22 mouse cellular contexts compared by ENCODE assay signal in the genomic region with DNA sequence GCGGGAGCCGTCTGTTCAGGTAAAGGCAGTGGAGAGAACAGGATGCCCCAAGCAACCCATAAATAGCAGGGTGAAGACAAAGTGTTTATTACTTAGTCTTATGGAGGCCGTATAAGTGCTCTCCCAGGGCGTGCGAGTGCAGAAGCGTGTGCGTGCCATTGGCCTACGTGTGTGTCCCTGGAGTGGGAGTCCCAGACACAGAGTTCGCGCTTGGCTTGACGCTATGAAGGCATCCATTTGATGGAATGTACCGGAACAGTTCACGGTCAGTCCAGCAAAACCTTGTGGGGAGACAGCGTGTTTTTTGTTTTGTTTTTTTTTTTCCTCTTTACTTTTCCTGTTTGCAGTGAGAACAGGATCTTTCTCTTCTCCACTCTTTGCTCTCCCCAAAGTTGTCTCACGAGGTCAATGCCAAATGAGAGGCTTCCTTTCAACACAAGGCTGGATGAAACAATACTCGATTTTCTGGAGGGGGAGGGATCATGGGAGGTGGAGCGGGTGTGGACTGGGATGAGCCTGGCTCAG.
A peak's percentile ranks its signal among the peaks of the same experiment; 100 is the strongest.
DNase-seq lines count a peak whose midpoint lies in the region; ATAC-seq lines count a peak whose summit lies in the region.
"Had no signal": no experiment of that assay in that cellular context is flagged by ENCODE, and none has a peak within 500 bp of the region (broad histone marks: within the 10 kb centered on the region; RNA-seq: fewer than 3 reads in every experiment).

No protein-coding gene starts in this region.

- H3K4me3 ChIP-seq in kidney, embryonic 15.5 days (replicated peaks), result no peak overlapping the region
- no peak overlapping the region for H3K4me3 ChIP-seq in limb, embryonic 13.5 days
- no peak overlapping the region for H3K4me3 ChIP-seq in hindbrain, embryonic 16.5 days (ENCODE audit: low read length)
- H3K4me3 ChIP-seq: forebrain, embryonic 10.5 days; hindbrain, embryonic 12.5 days; left cerebral cortex, adult 2 months; megakaryocyte, embryonic 14.5 days had no signal

- no peaks in the 10 kb centered on the region for H3K36me3 ChIP-seq in kidney, embryonic 15.5 days
- no peaks in the 10 kb centered on the region for H3K36me3 ChIP-seq in limb, embryonic 13.5 days
- no peaks in the 10 kb centered on the region for H3K36me3 ChIP-seq in hindbrain, embryonic 16.5 days (ENCODE audit: control insufficient read depth, insufficient read depth, low read length)
- H3K36me3 ChIP-seq: forebrain, embryonic 10.5 days; hindbrain, embryonic 12.5 days had no signal

- no peak overlapping the region for H3K27ac ChIP-seq in kidney, embryonic 15.5 days
- no peak overlapping the region for H3K27ac ChIP-seq in limb, embryonic 13.5 days
- H3K27ac ChIP-seq in hindbrain, embryonic 16.5 days (ENCODE audit: low read depth, low read length), result no peak overlapping the region
- H3K27ac ChIP-seq: forebrain, embryonic 10.5 days; hindbrain, embryonic 12.5 days; left cerebral cortex, adult 2 months had no signal

- H3K27me3 ChIP-seq in kidney, embryonic 15.5 days, result peaks cover 4% of the 10 kb centered on the region; the same call in 1 of the 2 replicates
- H3K27me3 ChIP-seq in limb, embryonic 13.5 days, result peaks cover 19% of the 10 kb centered on the region
- no peaks in the 10 kb centered on the region for H3K27me3 ChIP-seq in hindbrain, embryonic 16.5 days (replicated peaks; ENCODE audit: control insufficient read depth, insufficient read depth, low read length)

- no peaks in the 10 kb centered on the region for H3K9me3 ChIP-seq in kidney, embryonic 15.5 days (replicated peaks)
- H3K9me3 ChIP-seq in limb, embryonic 13.5 days, result no peaks in the 10 kb centered on the region
- no peaks in the 10 kb centered on the region for H3K9me3 ChIP-seq in hindbrain, embryonic 16.5 days (ENCODE audit: control insufficient read depth, low read length)
- H3K9me3 ChIP-seq: forebrain, embryonic 10.5 days; hindbrain, embryonic 12.5 days had no signal

- peaks cover 12% of the 10 kb centered on the region for H3K4me1 ChIP-seq in kidney, embryonic 15.5 days
- H3K4me1 ChIP-seq in limb, embryonic 13.5 days, result peaks cover 45% of the 10 kb centered on the region
- H3K4me1 ChIP-seq in hindbrain, embryonic 16.5 days (ENCODE audit: control insufficient read depth, insufficient read depth, low read depth, low read length), result no peaks in the 10 kb centered on the region
- H3K4me1 ChIP-seq: megakaryocyte, embryonic 14.5 days had no signal

- WGBS in kidney, embryonic 15.5 days, result 35% methylated on average over 17 of the region's 17 CpGs
- 30% methylated on average over 17 of the region's 17 CpGs for WGBS in limb, embryonic 13.5 days
- whole genome bisulfite sequencing in hindbrain, embryonic 16.5 days, result 56% methylated on average over 17 of the region's 17 CpGs

- peak overlapping the region; percentile 27 for H3K4me2 ChIP-seq in kidney, embryonic 15.5 days
- peak overlapping the region; percentile 24 for H3K4me2 ChIP-seq in limb, embryonic 13.5 days (replicated peaks)
- H3K4me2 ChIP-seq in hindbrain, embryonic 16.5 days (ENCODE audit: low read length), result no peak overlapping the region
- H3K4me2 ChIP-seq: heart, embryonic 11.5 days; hindbrain, embryonic 12.5 days; liver, embryonic 11.5 days had no signal

- no peak for DNase-seq in kidney, adult 9 months
- peak; percentile 41 for DNase-seq in Muller cell, postnatal 12 days (ENCODE audit: inconsistent ontology term)
- peak; percentile 15 for DNase-seq in ZHBTc4 (ENCODE audit: low read depth, low spot score)
- no peak for DNase-seq in urinary bladder, postnatal 10 days (ENCODE audit: low spot score)
- DNase-seq: heart, postnatal 10 days; kidney, adult 8-10 months; lung, adult 18-20 months; lung, postnatal 14 days; right cerebral cortex, postnatal 14 days; thymus, adult 2 months had no signal

- ATAC-seq in kidney, embryonic 15.5 days (replicated peaks; ENCODE audit: low FRiP score), result no peak
- ATAC-seq in limb, embryonic 13.5 days (ENCODE audit: low FRiP score, low read depth), result no peak
- no peak for ATAC-seq in hindbrain, embryonic 16.5 days
- no peak for ATAC-seq in megakaryocyte, adult 5-6 weeks (ENCODE audit: poor library complexity, severe bottlenecking)
- ATAC-seq: inflammation-experienced regulatory T-cells, adult 6 months; midbrain, embryonic 16.5 days had no signal

- H3K9ac ChIP-seq in kidney, embryonic 15.5 days, result no peak overlapping the region
- H3K9ac ChIP-seq in limb, embryonic 13.5 days, result no peak overlapping the region
- H3K9ac ChIP-seq in hindbrain, embryonic 16.5 days (ENCODE audit: low read depth, low read length), result no peak overlapping the region
- H3K9ac ChIP-seq: hindbrain, embryonic 12.5 days had no signal

Comparison
In these comparisons a context has a peak if more than half of its experiments do, and no peak if none do; other contexts are left out.
1. DNase-seq: peak in Muller cell, postnatal 12 days (single experiment) and ZHBTc4 (single experiment); none in kidney, adult 9 months (single experiment) and urinary bladder, postnatal 10 days (single experiment).